Mouse (Mus musculus) limb, embryonic 15.5 days (tissue): ENCODE results near the gene Polr3c. TPM values are rescaled to one million over a fixed set of nuclear protein-coding genes. Genes with fewer than 3 reads are reported as not detected.

ENCODE experiments used
- polyA plus RNA-seq: library from polyadenylated mRNA; unstranded; fragments of >200 nt; fragmentation: Nextera tagmentation; extraction: Ambion mirVana; gene quantifications from 2 replicates; pipeline ENCODE4 v1.2.1, GENCODE M21; 2015

Polr3c gene
- polyA plus RNA-seq, 1 experiment from 2014 or later, result 28.0 TPM

Other genes starting within 250 kb of the Polr3c start
- 8.7 and 18.4 TPM in 2 replicates for gene Hfe2, start 202.5 kb downstream of the Polr3c start, polyA plus RNA-seq
- gene Txnip, start 169.7 kb downstream of the Polr3c start, polyA plus RNA-seq, result 151 and 157 TPM in 2 replicates
- gene Gm16253, start 150.6 kb downstream of the Polr3c start, polyA plus RNA-seq, result 0.82 and 1.2 TPM in 2 replicates
- 38.9 and 42.0 TPM in 2 replicates for gene Polr3gl, start 133.4 kb downstream of the Polr3c start, polyA plus RNA-seq
- gene Ankrd34a, start 131.0 kb downstream of the Polr3c start, polyA plus RNA-seq, result 1.9 and 2.7 TPM in 2 replicates
- 7.7 and 9.4 TPM in 2 replicates for gene Lix1l, start 126.5 kb downstream of the Polr3c start, polyA plus RNA-seq
- gene Rbm8a, start 97.7 kb downstream of the Polr3c start, polyA plus RNA-seq, result 102 and 120 TPM in 2 replicates
- gene Pex11b, start 92.3 kb downstream of the Polr3c start, polyA plus RNA-seq, result 56.6 and 57.5 TPM in 2 replicates
- gene Gm42957, start 92.2 kb downstream of the Polr3c start, polyA plus RNA-seq, result 0.29 and 0.37 TPM in 2 replicates
- gene Itga10, start 82.0 kb downstream of the Polr3c start, polyA plus RNA-seq, result 4.9 and 5.7 TPM in 2 replicates
- 11.4 and 12.8 TPM in 2 replicates for gene Ankrd35, start 57.5 kb downstream of the Polr3c start, polyA plus RNA-seq
- gene Pias3, start 31.2 kb downstream of the Polr3c start, polyA plus RNA-seq, result 65.2 and 66.5 TPM in 2 replicates
- gene Nudt17, start 19.1 kb downstream of the Polr3c start, polyA plus RNA-seq, result 16.8 and 17.9 TPM in 2 replicates
- 37.8 and 37.9 TPM in 2 replicates for gene Rnf115, start within 50 bp of the Polr3c start, polyA plus RNA-seq
- gene Pdzk1, start 101.7 kb upstream of the Polr3c start, polyA plus RNA-seq, result 0.06 TPM in 1 of 2 replicates, not detected in the other
- gene Cd160, start 101.7 kb upstream of the Polr3c start, polyA plus RNA-seq, result 0.14 and 0.20 TPM in 2 replicates
- gene Gja5, start 177.1 kb upstream of the Polr3c start, polyA plus RNA-seq, result 26.0 and 29.3 TPM in 2 replicates
- 40.2 and 40.5 TPM in 2 replicates for gene Gpr89, start 177.7 kb upstream of the Polr3c start, polyA plus RNA-seq
- not detected in 2 replicates for gene Gja8, start 198.4 kb upstream of the Polr3c start, polyA plus RNA-seq